Mouse (Mus musculus) heart, embryonic 12.5 days (tissue): ENCODE results near the gene Gnat1. TPM values are rescaled to one million over a fixed set of nuclear protein-coding genes. Genes with fewer than 3 reads are reported as not detected.

ENCODE experiments used
- ATAC-seq: fragments of 200-750 bp; cut with Nextera tagmentation; 2 replicates; pipeline ENCODE4 v1.8.0; 2017; ENCODE audit warnings: moderate TSS enrichment, moderate library complexity; ENCODE audit not compliant: insufficient number of reproducible peaks, low FRiP score
- H3K27ac ChIP-seq: fragments of 300-500 bp; sonication (generic); 2 replicates; pipeline ENCODE4 v1.5.1; 2016; ENCODE audit warnings: mild to moderate bottlenecking, moderate library complexity; ENCODE audit not compliant: poor library complexity, severe bottlenecking
- H3K27me3 ChIP-seq: fragments of 300-500 bp; sonication (generic); replicated peaks from 2 replicates; pipeline ENCODE4 v1.6.1; 2016; ENCODE audit warnings: mild to moderate bottlenecking, moderate library complexity
- H3K36me3 ChIP-seq: fragments of 300-500 bp; sonication (generic); 2 replicates; pipeline ENCODE4 v1.6.1; 2016; ENCODE audit warnings: mild to moderate bottlenecking, moderate library complexity
- H3K4me1 ChIP-seq: fragments of 300-500 bp; sonication (generic); replicated peaks from 2 replicates; pipeline ENCODE4 v1.6.1; 2016; ENCODE audit warnings: mild to moderate bottlenecking
- H3K4me2 ChIP-seq: fragments of 300-500 bp; sonication (generic); 2 replicates; pipeline ENCODE4 v1.6.1; 2016; ENCODE audit warnings: mild to moderate bottlenecking, moderate library complexity
- H3K4me3 ChIP-seq: fragments of 300-500 bp; sonication (generic); 2 replicates; pipeline ENCODE4 v1.5.1; 2016; ENCODE audit warnings: mild to moderate bottlenecking
- H3K9ac ChIP-seq: fragments of 300-500 bp; sonication (generic); 2 replicates; pipeline ENCODE4 v1.6.1; 2016; ENCODE audit warnings: mild to moderate bottlenecking, moderate library complexity
- H3K9me3 ChIP-seq: fragments of 300-500 bp; sonication (generic); replicated peaks from 2 replicates; pipeline ENCODE4 v1.6.1; 2016; ENCODE audit warnings: mild to moderate bottlenecking, moderate library complexity
- WGBS: fragments of 180-500 bp; shearing (Covaris S2); methylation state at CpG from one replicate; pipeline ENCODE4 v1.1.7; 2016; 5-methylcytosine and 5-hydroxymethylcytosine counted together
- polyA plus RNA-seq: library from polyadenylated mRNA; unstranded; fragments of >200 nt; fragmentation: Nextera tagmentation; extraction: Ambion mirVana; gene quantifications from 2 replicates; pipeline ENCODE4 v1.2.1, GENCODE M21; 2016

Gnat1 gene
- polyA plus RNA-seq, 1 experiment from 2014 or later = 0.97 TPM

DNA sequence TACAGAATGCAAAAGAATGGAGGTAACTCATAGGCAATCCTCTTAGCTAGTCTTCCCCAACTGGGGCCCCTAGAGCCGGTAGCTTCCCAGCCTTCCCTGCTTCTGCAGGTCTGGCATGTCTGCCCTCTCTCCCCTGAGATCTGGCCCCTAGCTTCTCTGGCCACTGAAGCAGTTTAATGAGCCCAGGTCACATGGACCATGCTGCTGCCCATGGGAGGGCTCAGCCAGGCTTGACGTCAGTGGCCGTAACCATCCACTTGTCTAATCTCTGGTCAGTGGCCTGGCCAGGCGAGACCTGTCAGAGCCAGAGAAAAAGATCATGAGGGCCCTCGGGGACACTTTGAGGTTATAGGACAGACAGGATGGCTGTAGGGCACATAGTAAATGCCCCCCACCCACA, 9.3 kb downstream of the Gnat1 start:
- 38% methylated on average over 5 of the region's 5 CpGs for WGBS
- Histone ChIP-seq H3K27me3 (peaks cover 31% of the 10 kb centered on the region), H3K9me3 (no peaks in the 10 kb centered on the region), H3K4me2 (no peak overlapping the region), H3K27ac (no peak overlapping the region), H3K4me1 (peaks cover 47% of the 10 kb centered on the region), H3K36me3 (no peaks in the 10 kb centered on the region), H3K4me3 (no peak overlapping the region), H3K9ac (0 out of 2 replicates have a peak overlapping the region, but pooled peaks have one; percentile 44)
- no peak for ATAC-seq

DNA sequence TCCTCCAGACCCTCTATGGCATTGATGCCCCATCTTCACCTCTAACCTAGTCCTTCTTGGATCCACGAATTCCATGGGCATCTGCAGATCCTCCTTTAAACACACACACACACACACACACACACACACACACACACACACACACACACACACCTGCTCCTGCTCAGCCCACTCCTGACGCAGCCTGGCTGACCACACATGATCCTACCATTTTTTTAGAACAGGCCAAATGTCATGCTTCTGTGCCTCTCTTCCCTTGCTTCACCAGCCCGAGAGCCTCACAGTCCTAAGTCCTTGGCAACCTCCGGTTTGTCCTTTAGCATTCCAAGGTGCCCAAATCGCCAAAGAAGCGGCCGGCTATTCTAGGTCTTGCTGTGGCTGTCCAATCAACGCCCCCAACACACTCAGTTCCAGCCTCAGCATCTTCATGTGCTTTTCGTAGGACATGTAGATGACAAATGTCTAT, 10.0 kb downstream of the Gnat1 start, which contains the start of gene Slc38a3:
TSS of gene Slc38a3 (minus strand) at position 51 of the 466 bp plus-strand sequence.
- Histone ChIP-seq H3K9me3 (no peaks in the 10 kb centered on the region), H3K4me3 (no peak within 1 kb of the TSS), H3K9ac (0 out of 2 replicates have a peak within 1 kb of the TSS, but pooled peaks have one; percentile 44), H3K27ac (no peak within 1 kb of the TSS), H3K36me3 (no peaks in the 10 kb centered on the region), H3K4me2 (no peak within 1 kb of the TSS), H3K27me3 (peaks cover 30% of the 10 kb centered on the region), H3K4me1 (peaks cover 47% of the 10 kb centered on the region)
- no peak for ATAC-seq
- 86% methylated on average over 9 of the region's 9 CpGs for WGBS

DNA sequence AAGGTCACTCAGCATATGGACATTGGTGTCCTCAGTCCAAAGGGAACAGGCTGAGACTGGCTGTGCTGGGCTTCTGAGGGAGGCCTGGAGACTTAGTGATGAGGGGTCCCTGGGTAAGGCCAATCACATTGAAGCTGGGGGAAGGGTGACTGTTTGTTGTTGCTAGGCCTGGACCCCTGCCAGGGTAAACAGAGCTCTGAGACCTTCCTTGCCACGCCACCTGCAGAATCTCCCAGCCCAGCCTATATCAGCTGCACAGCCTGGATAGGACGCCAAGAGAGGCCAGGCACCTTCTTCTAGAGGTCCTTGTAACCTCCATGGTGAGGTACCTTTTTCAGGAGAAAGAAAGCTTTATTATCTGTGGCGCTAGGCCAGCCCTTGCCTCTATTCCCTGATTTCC, 10.6 kb downstream of the Gnat1 start:
- no peak overlapping the region for H3K4me2 ChIP-seq
- 53% methylated on average over 3 of the region's 3 CpGs for WGBS
- peaks cover 26% of the 10 kb centered on the region for H3K27me3 ChIP-seq
- H3K4me1 ChIP-seq = peaks cover 47% of the 10 kb centered on the region
- ATAC-seq = no peak
- no peak overlapping the region for H3K9ac ChIP-seq
- no peak overlapping the region for H3K4me3 ChIP-seq
- H3K9me3 ChIP-seq = no peaks in the 10 kb centered on the region
- H3K36me3 ChIP-seq = no peaks in the 10 kb centered on the region
- no peak overlapping the region for H3K27ac ChIP-seq

DNA sequence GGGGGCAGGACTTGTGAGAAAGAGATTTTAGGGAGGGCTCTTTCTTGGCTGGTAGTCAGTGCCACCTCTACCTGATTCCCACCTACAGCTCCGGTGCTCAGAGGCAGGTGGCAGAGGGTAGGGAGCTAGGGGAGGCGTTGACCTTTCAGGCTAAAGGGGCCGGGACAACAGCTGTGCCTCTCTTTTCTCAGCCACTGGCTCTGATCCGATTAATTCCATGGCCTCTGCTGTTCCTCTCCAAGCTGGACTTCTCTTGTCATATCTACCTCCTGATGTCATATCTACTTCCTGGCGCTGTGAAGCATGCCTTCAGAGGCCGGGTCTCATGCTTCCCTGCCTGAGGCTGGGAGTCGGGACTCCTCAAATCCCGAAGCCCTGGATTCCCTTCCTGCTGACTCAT, 11.5 kb downstream of the Gnat1 start:
- H3K9ac ChIP-seq = peak overlapping the region; percentile 68; the same call in 1 of the 2 replicates
- H3K27ac ChIP-seq = no peak overlapping the region
- H3K4me1 ChIP-seq = peaks cover 50% of the 10 kb centered on the region
- WGBS = 31% methylated on average over 8 of the region's 8 CpGs
- no peaks in the 10 kb centered on the region for H3K9me3 ChIP-seq
- H3K27me3 ChIP-seq = peaks cover 22% of the 10 kb centered on the region
- peak overlapping the region; percentile 88 for H3K4me2 ChIP-seq
- ATAC-seq = no peak
- H3K4me3 ChIP-seq = no peak overlapping the region
- no peaks in the 10 kb centered on the region for H3K36me3 ChIP-seq

DNA sequence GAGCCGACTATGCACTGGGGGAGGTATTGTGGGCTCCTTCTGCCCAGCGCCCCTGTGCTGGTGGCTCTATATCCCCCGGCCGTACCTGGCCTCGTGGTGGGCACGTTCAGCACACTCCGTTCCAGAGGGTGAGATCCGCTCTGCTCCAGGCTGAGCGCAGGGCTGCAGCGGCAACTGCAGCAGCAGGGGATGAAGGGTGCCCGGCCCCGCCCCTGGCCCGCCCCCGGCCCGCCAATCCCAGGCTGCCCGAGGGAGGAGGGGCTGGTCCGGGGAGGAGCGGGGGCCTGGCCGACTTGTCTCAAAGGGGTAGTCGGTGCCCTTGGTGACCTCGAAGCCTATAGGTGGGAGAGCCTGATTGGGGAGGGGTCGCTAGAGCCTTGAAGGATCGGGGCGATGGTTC, 12.3 kb downstream of the Gnat1 start:
- peaks cover 50% of the 10 kb centered on the region for H3K4me1 ChIP-seq
- ATAC-seq = peak; percentile 88
- no peak overlapping the region for H3K27ac ChIP-seq

DNA sequence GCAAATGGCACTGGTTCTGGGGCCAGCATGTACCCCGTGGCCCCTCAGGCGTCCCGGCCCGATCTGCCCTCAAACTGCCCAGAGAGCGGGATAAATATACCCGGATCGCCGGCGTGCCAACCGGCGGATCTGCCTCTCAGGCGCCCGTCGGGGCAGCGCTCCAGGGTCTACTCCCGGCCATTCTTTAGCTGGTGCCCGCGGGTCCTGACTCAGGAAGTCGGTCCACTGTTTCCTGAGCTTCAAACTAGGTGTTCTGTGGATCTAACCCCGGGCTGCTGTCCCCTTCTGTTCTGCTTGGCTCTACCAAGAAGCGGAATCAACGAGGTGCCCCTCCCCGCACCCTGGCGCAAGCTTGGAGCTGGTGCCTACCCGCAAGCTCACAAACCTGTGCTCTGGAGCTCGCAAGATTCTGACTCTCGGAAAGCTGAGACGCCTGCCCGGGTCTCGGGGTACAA, 12.7 kb downstream of the Gnat1 start:
- Histone ChIP-seq H3K4me1 (peaks cover 50% of the 10 kb centered on the region), H3K9ac (peak overlapping the region; percentile 68), H3K4me3 (peak overlapping the region; percentile 46), H3K27ac (no peak overlapping the region), H3K4me2 (peak overlapping the region; percentile 88), H3K36me3 (no peaks in the 10 kb centered on the region), H3K9me3 (no peaks in the 10 kb centered on the region), H3K27me3 (peaks cover 22% of the 10 kb centered on the region)
- 1% methylated on average over 30 of the region's 30 CpGs for WGBS
- ATAC-seq = 0 out of 2 replicates have a peak, but pooled peaks have one; percentile 5

More for the DNA sequence above, 12.3 kb downstream of the Gnat1 start:
- 0% methylated on average over 24 of the region's 24 CpGs for WGBS
- Histone ChIP-seq H3K4me2 (peak overlapping the region; percentile 88), H3K27me3 (peaks cover 22% of the 10 kb centered on the region), H3K36me3 (no peaks in the 10 kb centered on the region), H3K9me3 (no peaks in the 10 kb centered on the region), H3K4me3 (peak overlapping the region; percentile 46), H3K9ac (peak overlapping the region; percentile 68)

DNA sequence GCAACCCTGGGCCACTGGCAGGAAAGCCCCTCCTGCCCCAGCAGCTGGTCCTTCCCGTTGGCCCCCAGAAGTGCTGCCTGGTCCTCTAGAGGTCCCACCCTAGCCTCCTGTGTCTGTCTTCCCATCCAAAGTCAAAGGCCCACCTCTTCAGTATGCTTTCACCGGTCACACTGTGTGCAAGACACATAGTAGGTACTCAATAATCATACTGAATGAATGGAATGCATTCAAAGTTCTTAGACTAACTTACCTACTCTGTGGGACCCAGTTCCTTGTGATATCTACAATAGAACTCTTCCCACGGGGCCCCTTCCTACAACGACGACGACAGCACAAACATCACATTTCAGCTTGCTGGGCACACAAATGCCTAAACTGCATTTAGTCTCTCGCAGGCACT, 14.2 kb downstream of the Gnat1 start:
- no peak overlapping the region for H3K27ac ChIP-seq
- no peak overlapping the region for H3K9ac ChIP-seq
- no peaks in the 10 kb centered on the region for H3K36me3 ChIP-seq
- H3K4me3 ChIP-seq = no peak overlapping the region
- no peak overlapping the region for H3K4me2 ChIP-seq
- H3K4me1 ChIP-seq = peaks cover 47% of the 10 kb centered on the region
- ATAC-seq = no peak
- WGBS = 84% methylated on average over 7 of the region's 7 CpGs
- no peaks in the 10 kb centered on the region for H3K9me3 ChIP-seq
- H3K27me3 ChIP-seq = peaks cover 22% of the 10 kb centered on the region

DNA sequence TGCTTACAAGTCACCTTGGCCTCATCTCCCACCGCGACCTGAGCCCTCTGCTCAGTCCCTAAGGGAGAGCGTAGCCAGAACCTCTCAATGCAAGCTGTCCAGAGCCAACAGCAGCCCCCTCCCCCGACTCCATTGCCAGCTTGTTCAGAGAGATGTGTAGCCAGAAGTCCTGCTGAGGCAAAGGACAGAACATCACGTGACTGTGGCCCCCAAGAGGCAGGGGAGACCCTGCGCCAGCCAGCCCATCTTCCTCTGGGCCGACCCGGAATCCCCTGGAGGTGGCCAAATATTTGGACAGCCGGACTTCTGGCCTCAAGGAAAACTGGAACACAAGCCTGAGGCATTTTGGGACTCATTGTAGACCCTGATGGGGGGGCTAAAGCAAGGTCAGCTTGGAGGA, 16.0 kb downstream of the Gnat1 start:
- no peak overlapping the region for H3K27ac ChIP-seq
- H3K9me3 ChIP-seq = no peaks in the 10 kb centered on the region
- peaks cover 38% of the 10 kb centered on the region for H3K27me3 ChIP-seq
- no peak for ATAC-seq
- H3K36me3 ChIP-seq = no peaks in the 10 kb centered on the region
- H3K4me3 ChIP-seq = no peak overlapping the region
- H3K4me2 ChIP-seq = no peak overlapping the region
- H3K4me1 ChIP-seq = peaks cover 29% of the 10 kb centered on the region
- WGBS = 67% methylated on average over 9 of the region's 9 CpGs
- no peak overlapping the region for H3K9ac ChIP-seq

DNA sequence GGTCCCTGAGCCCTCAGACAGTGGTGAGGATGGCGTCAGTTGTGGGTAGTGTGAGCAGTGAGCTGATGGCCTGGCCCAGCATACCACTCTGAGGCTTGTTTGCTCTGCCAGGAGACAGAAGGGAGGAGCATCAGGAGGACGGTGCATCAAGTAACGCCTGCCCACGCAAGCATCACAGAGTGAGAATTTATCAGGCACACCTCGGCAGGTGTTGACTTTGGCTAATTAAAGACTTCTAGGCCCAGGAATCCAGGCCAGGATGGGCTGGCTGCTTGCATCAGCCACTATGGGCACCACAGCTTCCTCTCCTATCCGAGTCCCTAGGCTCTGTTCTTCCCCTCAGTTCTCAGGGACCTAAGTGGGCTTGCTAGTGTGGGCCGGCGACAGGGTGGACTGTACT, 17.2 kb downstream of the Gnat1 start:
- Histone ChIP-seq H3K4me1 (peaks cover 17% of the 10 kb centered on the region), H3K27ac (no peak overlapping the region), H3K4me3 (no peak overlapping the region), H3K27me3 (peaks cover 47% of the 10 kb centered on the region), H3K9me3 (no peaks in the 10 kb centered on the region), H3K36me3 (no peaks in the 10 kb centered on the region), H3K4me2 (no peak overlapping the region), H3K9ac (no peak overlapping the region)
- no peak for ATAC-seq
- WGBS = 69% methylated on average over 8 of the region's 8 CpGs

DNA sequence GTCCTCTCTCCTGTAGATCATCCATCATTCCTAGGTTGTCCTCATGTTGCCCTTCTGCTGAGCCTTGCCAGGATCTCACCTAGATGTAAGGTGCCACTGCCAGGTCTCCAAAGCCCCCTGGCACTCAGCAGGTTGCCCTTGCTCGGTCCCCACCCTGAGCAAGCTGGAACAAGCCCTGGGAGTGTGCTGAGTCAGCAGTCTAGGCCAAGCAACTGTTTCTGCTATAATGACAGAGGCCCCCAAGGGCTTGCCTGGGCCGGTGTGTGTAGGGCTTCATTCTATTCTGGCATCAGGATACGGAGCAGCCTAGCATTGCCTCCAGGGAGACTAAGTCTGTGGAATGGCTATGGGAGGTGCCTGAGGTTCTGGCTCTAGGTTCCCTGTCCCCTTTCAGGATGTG, 18.7 kb downstream of the Gnat1 start:
- H3K4me3 ChIP-seq = no peak overlapping the region
- H3K27me3 ChIP-seq = peaks cover 39% of the 10 kb centered on the region
- ATAC-seq = no peak
- H3K9me3 ChIP-seq = no peaks in the 10 kb centered on the region
- 63% methylated on average over 3 of the region's 3 CpGs for WGBS
- no peaks in the 10 kb centered on the region for H3K36me3 ChIP-seq
- 0 out of 2 replicates have a peak, but pooled peaks cover 3% of the 10 kb centered on the region for H3K4me1 ChIP-seq
- no peak overlapping the region for H3K27ac ChIP-seq
- no peak overlapping the region for H3K9ac ChIP-seq
- no peak overlapping the region for H3K4me2 ChIP-seq

DNA sequence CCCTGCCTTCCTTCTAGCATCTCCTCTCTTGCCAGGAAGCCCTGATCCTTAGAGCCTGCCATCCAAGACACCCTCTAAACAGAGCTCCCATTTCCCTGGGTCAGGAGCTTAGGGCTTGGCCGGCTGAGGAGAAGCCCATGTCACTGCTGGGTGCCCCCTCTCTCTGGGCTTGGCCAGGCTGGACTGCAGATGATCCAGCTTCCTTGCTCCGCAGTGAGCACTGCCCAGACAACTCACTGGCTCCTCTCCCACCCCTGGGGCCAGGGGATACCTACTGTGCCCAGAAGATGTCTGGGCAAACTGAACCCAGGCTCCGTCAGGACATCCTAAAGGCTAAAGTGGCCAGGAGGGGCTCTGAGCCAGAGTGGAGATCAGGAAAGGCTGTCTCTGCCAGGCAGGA, 19.6 kb downstream of the Gnat1 start:
- Histone ChIP-seq H3K36me3 (no peaks in the 10 kb centered on the region), H3K9me3 (no peaks in the 10 kb centered on the region), H3K27ac (no peak overlapping the region), H3K4me1 (0 out of 2 replicates have a peak, but pooled peaks cover 3% of the 10 kb centered on the region), H3K9ac (peak overlapping the region; percentile 13; the same call in 1 of the 2 replicates), H3K4me2 (no peak overlapping the region), H3K4me3 (no peak overlapping the region), H3K27me3 (peaks cover 31% of the 10 kb centered on the region)
- 81% methylated on average over 3 of the region's 3 CpGs for WGBS
- no peak for ATAC-seq

DNA sequence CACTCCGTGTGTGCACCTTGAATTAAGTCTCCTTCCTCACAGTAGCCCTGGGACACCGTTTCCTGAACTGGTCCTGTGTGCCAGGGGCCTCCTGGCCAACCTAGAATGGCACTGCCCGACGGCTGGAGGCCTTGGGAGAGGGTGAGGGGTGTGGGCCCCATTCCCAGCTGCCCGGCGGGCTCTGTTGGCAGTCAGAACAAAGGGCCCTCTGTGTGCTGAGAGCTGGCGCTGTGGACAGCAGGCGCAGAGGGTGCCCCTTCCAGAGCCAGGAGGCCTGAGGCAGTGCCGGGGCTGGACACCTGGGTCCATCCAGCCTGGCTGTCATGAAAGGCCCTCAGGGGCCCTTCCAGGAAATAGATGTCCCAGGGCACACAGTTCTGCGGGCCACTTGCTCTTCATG, 20.0 kb downstream of the Gnat1 start:
- H3K9me3 ChIP-seq = no peaks in the 10 kb centered on the region
- 85% methylated on average over 10 of the region's 10 CpGs for WGBS
- no peaks in the 10 kb centered on the region for H3K36me3 ChIP-seq
- peaks cover 28% of the 10 kb centered on the region for H3K27me3 ChIP-seq
- H3K4me1 ChIP-seq = 0 out of 2 replicates have a peak, but pooled peaks cover 3% of the 10 kb centered on the region
- H3K9ac ChIP-seq = peak overlapping the region; percentile 13; the same call in 1 of the 2 replicates
- no peak overlapping the region for H3K27ac ChIP-seq
- no peak overlapping the region for H3K4me2 ChIP-seq
- no peak for ATAC-seq
- H3K4me3 ChIP-seq = no peak overlapping the region
